Mouse (Mus musculus) heart, postnatal 0 days (tissue): ENCODE results near the gene Schip1. TPM values are rescaled to one million over a fixed set of nuclear protein-coding genes. Genes with fewer than 3 reads are reported as not detected.
A peak's percentile ranks its signal among the peaks of the same experiment; 100 is the strongest.

Experiments
- ATAC-seq: fragments of 200-750 bp; cut with Nextera tagmentation; 2 replicates; pipeline ENCODE4 v1.8.0; 2017; ENCODE audit warnings: low read depth, moderate number of reproducible peaks, moderate library complexity; ENCODE audit not compliant: insufficient read depth
- DNase-seq: peaks from one replicate; pipeline ENCODE4 v3.0.0-alpha.2; 2016; ENCODE audit warnings: low spot score
- H3K27ac ChIP-seq: fragments of 300-500 bp; sonication (generic); 2 replicates; pipeline ENCODE4 v1.5.1; 2014; ENCODE audit warnings: low read depth, mild to moderate bottlenecking
- H3K27me3 ChIP-seq: fragments of 300-500 bp; sonication (generic); 2 replicates; pipeline ENCODE4 v1.6.1; 2014; ENCODE audit warnings: low read length, mixed read lengths; ENCODE audit not compliant: control insufficient read depth, insufficient read depth
- H3K36me3 ChIP-seq: fragments of 300-500 bp; sonication (generic); replicated peaks from 2 replicates; pipeline ENCODE4 v1.6.1; 2014; ENCODE audit warnings: low read length, mixed read lengths; ENCODE audit not compliant: control insufficient read depth, insufficient read depth
- H3K4me1 ChIP-seq: fragments of 300-500 bp; sonication (generic); 2 replicates; pipeline ENCODE4 v1.6.1; 2014; ENCODE audit warnings: antibody characterized with exemption; ENCODE audit not compliant: control insufficient read depth, insufficient read depth
- H3K4me2 ChIP-seq: fragments of 300-500 bp; sonication (generic); 2 replicates; pipeline ENCODE4 v1.6.1; 2014; ENCODE audit warnings: low read depth, mild to moderate bottlenecking, low read length, moderate library complexity
- H3K4me3 ChIP-seq: fragments of 300-500 bp; sonication (generic); 2 replicates; pipeline ENCODE4 v1.5.1; 2014; ENCODE audit warnings: low read depth, low read length
- H3K9ac ChIP-seq: fragments of 300-500 bp; sonication (generic); replicated peaks from 2 replicates; pipeline ENCODE4 v1.6.1; 2014; ENCODE audit warnings: low read depth, low read length, mixed read lengths
- H3K9me3 ChIP-seq: fragments of 300-500 bp; sonication (generic); replicated peaks from 2 replicates; pipeline ENCODE4 v1.6.1; 2016; ENCODE audit warnings: low read length; ENCODE audit not compliant: control insufficient read depth
- CTCF ChIP-seq: IDR thresholded peaks from 2 replicates; pipeline ENCODE4 v1.5.1; 2016; ENCODE audit warnings: antibody characterized with exemption, control low read depth, low read depth
- EP300 ChIP-seq: IDR thresholded peaks from 2 replicates; pipeline ENCODE4 v1.6.1; 2016; ENCODE audit warnings: antibody characterized with exemption, low read depth
- whole genome bisulfite sequencing: fragments of 180-500 bp; shearing (Covaris S2); extraction: QIAGEN DNeasy Blood & Tissue Kit; methylation state at CpG from one replicate; pipeline ENCODE4 v1.1.7; 2014; 5-methylcytosine and 5-hydroxymethylcytosine counted together
- polyA plus RNA-seq: library from polyadenylated mRNA; unstranded; fragments of >200 nt; fragmentation: Nextera tagmentation; extraction: Ambion mirVana; gene quantifications from 2 replicates; pipeline ENCODE4 v1.2.1, GENCODE M21; 2015
- total RNA-seq: library from RNA; depleted of rRNA; stranded (reverse); fragments of >200 nt; gene quantifications from 2 replicates; pipeline ENCODE4 v1.2.3, GENCODE M21; 2014; ENCODE audit warnings: low replicate concordance

Gene Schip1
- total and polyA plus RNA-seq, 2 experiments from 2014 or later, result 58.4 to 74.3 TPM

DNA sequence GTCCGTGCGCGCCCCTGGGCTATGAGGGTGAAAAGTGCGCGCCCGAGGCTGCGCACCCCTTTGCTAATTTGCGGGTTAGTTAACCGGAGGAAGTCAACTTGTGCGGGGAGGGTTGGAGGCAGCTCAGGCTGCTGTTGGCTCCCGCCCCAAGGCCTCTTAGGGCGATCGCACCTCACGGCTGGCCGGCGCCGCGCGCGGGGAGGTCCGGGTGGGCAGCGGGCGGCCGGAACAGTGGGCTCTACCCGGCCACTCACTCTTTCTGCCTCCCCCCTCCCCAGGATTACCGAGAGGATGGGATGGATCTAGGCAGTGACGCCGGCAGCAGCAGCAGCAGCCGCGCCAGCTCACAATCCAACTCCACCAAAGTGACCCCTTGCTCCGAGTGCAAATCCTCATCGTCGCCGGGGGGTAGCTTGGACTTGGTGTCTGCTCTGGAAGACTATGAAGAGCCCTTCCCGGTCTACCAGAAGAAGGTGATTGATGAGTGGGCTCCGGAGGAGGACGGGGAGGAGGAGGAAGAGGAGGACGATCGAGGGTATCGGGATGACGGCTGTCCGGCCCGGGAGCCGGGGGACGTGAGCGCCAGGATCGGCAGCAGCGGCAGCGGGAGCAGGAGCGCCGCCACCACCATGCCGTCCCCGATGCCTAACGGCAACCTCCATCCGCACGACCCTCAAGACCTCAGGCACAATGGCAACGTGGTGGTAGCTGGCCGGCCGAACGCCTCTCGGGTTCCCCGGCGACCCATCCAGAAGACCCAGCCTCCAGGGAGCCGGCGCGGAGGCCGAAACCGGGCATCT lies 429.9 kb downstream of the Schip1 start:
- DNase-seq (peak; percentile 43), ATAC-seq (peak; percentile 5; the same call in 1 of the 2 replicates)
- 0% methylated on average over 66 of the region's 68 CpGs for WGBS
- Histone ChIP-seq H3K4me2 (peak overlapping the region; percentile 90), H3K27ac (peak overlapping the region; percentile 100), H3K4me3 (peak overlapping the region; percentile 89), H3K36me3 (no peaks in the 10 kb centered on the region; the same call in 1 of the 2 replicates), H3K9ac (peak overlapping the region; percentile 90), H3K9me3 (no peaks in the 10 kb centered on the region), H3K27me3 (no peaks in the 10 kb centered on the region), H3K4me1 (peaks cover 28% of the 10 kb centered on the region)
- TF ChIP-seq EP300, result no peak
- no peak for TF ChIP-seq CTCF

DNA sequence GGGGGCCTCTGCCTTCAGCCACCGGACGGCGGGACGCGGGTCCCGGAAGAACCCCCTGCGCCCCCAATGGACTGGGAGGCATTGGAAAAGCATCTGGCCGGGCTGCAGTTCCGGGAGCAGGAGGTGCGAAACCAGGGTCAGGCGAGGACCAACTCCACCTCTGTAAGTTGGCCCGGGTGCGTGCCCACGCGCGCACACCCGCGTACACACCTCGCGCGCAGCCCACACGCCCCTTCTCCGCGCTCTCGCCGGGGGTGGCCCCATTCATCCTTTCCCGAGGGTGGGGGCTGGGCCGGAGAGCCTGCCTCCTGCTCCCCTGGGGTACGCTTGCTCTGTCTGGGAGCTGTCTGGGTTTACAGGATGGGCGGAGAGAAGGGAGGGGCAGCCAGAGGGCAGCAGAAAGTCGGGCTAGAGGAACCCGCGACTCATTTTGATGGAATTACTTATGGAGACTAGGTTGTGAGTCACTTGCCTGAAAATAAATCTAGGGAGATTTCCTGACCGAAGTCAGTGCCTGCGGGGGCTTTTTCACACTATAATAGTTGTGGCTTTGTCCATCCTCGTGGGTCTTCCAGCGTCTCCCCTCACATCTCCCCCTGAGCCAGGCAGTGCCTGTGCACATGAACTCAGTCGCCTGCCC lies 430.6 kb downstream of the Schip1 start:
- peak overlapping the region; percentile 90 for H3K4me2 ChIP-seq
- peak; percentile 71 for DNase-seq
- H3K36me3 ChIP-seq, result no peaks in the 10 kb centered on the region; the same call in 1 of the 2 replicates
- peak overlapping the region; percentile 89 for H3K4me3 ChIP-seq
- no peaks in the 10 kb centered on the region for H3K9me3 ChIP-seq
- WGBS, result under 1% methylated on average over 38 of the region's 38 CpGs
- peak overlapping the region; percentile 90 for H3K9ac ChIP-seq
- TF ChIP-seq EP300 (no peak), CTCF (peak; percentile 21)
- H3K4me1 ChIP-seq, result peaks cover 32% of the 10 kb centered on the region
- peak; percentile 21; the same call in 1 of the 2 replicates for ATAC-seq
- H3K27ac ChIP-seq, result peak overlapping the region; percentile 100
- H3K27me3 ChIP-seq, result no peaks in the 10 kb centered on the region

DNA sequence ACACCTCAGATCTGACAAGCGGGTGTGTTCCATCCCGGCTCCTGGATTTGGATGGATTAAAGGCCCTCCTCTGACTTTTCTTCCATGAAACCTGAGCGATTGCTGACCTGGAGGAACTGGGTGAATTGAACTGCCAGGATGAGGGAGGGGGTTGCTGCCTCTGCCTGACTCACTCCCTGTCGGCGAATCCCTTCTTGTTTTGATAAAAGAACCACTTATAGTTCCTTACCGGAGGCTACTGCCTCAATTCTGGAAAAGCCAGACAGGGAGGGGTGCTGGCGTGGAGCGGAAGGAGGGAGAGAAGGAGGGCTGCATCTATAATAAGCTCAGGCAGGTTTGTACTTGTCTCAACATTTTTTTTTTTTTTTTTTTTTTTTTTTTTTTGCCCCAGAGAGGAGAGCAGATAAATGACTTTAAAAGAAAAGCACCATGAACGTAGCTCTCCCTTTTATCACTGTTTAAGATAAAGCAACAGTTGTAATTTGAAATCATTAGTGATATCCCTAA lies 431.2 kb downstream of the Schip1 start:
- Histone ChIP-seq H3K27me3 (no peaks in the 10 kb centered on the region), H3K4me1 (peaks cover 33% of the 10 kb centered on the region), H3K9ac (peak overlapping the region; percentile 90), H3K27ac (peak overlapping the region; percentile 100), H3K4me2 (peak overlapping the region; percentile 90), H3K36me3 (no peaks in the 10 kb centered on the region; the same call in 1 of the 2 replicates), H3K9me3 (no peaks in the 10 kb centered on the region), H3K4me3 (peak overlapping the region; percentile 89)
- no peak for ATAC-seq
- WGBS, result 3% methylated on average over 9 of the region's 9 CpGs
- DNase-seq, result peak; percentile 57
- TF ChIP-seq EP300 (no peak), CTCF (no peak)

DNA sequence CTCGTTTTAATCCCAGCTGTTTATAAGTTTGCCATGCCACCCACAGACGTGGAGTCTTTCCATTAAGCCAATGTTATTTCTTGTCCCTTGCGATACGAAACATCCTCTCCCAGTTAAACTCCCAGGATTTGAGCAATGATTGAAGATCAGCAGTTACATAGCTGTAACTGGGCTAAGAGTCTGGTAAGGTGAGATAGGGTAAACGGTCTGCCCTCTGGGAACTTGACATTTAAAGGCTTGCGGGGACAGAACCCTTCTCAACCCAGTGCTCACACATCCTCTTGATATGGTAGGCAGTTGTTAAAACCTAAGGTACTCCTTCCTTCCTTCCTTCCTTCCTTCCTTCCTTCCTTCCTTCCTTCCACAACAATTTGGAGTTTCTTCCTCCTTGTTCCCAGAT lies 431.9 kb downstream of the Schip1 start:
- H3K4me2 ChIP-seq, result peak overlapping the region; percentile 90
- no peaks in the 10 kb centered on the region for H3K9me3 ChIP-seq
- H3K9ac ChIP-seq, result peak overlapping the region; percentile 90; the same call in 1 of the 2 replicates
- WGBS, result 38% methylated on average over 6 of the region's 6 CpGs
- H3K4me1 ChIP-seq, result peaks cover 35% of the 10 kb centered on the region
- peak overlapping the region; percentile 100 for H3K27ac ChIP-seq
- H3K4me3 ChIP-seq, result peak overlapping the region; percentile 89
- DNase-seq, result no peak
- ATAC-seq, result no peak
- H3K36me3 ChIP-seq, result no peaks in the 10 kb centered on the region; the same call in 1 of the 2 replicates
- no peak for TF ChIP-seq EP300
- no peak for TF ChIP-seq CTCF
- H3K27me3 ChIP-seq, result no peaks in the 10 kb centered on the region

DNA sequence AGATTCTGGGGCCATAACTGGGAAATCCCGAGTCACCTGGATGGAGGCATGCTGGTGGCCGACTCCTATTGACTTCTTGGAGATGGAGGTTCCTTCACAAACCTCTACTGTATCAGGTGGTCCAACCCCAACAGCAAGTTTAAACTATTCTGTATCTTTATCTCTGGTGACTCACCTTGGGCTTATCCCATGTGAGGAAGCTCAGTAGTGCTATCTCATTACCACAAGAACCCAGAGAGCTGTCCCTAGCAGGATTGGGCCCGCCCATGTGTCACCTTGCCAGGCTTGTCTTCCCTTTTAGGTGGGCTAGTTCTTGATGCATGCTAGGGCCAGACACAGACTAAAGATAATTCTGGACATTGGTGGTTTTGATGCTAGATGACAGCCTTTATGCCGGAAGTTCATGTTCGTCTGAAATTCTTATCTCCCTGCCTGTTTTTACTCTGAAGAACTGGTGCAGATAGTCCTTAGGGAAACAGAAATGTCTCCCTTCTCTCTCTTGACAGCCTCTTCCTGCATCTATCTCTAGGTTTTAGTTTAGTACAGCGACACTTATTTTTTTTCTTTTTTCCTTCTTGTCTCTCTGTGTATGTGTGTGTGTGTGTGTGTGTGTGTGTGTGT lies 435.0 kb downstream of the Schip1 start:
- Histone ChIP-seq H3K9ac (no peak overlapping the region), H3K27ac (no peak overlapping the region), H3K4me3 (no peak overlapping the region), H3K36me3 (no peaks in the 10 kb centered on the region), H3K4me2 (no peak overlapping the region), H3K4me1 (peaks cover 37% of the 10 kb centered on the region), H3K27me3 (no peaks in the 10 kb centered on the region), H3K9me3 (no peaks in the 10 kb centered on the region)
- WGBS, result 52% methylated on average over 6 of the region's 6 CpGs
- ATAC-seq, result no peak
- TF ChIP-seq CTCF (no peak), EP300 (no peak)
- DNase-seq, result no peak
